Mouse (Mus musculus) midbrain, embryonic 16.5 days (tissue): ENCODE data around the gene 4930402H24Rik. TPM values are rescaled to one million over a fixed set of nuclear protein-coding genes. Genes with fewer than 3 reads are reported as not detected.

Experiments
- ATAC-seq: fragments of 200-750 bp; cut with Nextera tagmentation; 2 replicates; pipeline ENCODE4 v1.8.0; 2017; ENCODE audit warnings: moderate TSS enrichment
- H3K27ac ChIP-seq: fragments of 300-500 bp; sonication (generic); 2 replicates; pipeline ENCODE4 v1.5.1; 2014; ENCODE audit warnings: mild to moderate bottlenecking, low read length, mixed read lengths
- H3K27me3 ChIP-seq: fragments of 300-500 bp; sonication (generic); 2 replicates; pipeline ENCODE4 v1.6.1; 2014; ENCODE audit warnings: low read depth, low read length, mixed read lengths; ENCODE audit not compliant: control insufficient read depth, insufficient read depth
- H3K36me3 ChIP-seq: fragments of 300-500 bp; sonication (generic); 2 replicates; pipeline ENCODE4 v1.6.1; 2014; ENCODE audit warnings: mild to moderate bottlenecking, low read length, moderate library complexity, mixed read lengths; ENCODE audit not compliant: control insufficient read depth, insufficient read depth
- H3K4me1 ChIP-seq: fragments of 300-500 bp; sonication (generic); 2 replicates; pipeline ENCODE4 v1.6.1; 2014; ENCODE audit warnings: mild to moderate bottlenecking, low read length, mixed read lengths; ENCODE audit not compliant: control insufficient read depth, insufficient read depth
- H3K4me2 ChIP-seq: fragments of 300-500 bp; sonication (generic); 2 replicates; pipeline ENCODE4 v1.6.1; 2014; ENCODE audit warnings: mild to moderate bottlenecking, low read length, mixed read lengths
- H3K4me3 ChIP-seq: fragments of 300-500 bp; sonication (generic); 2 replicates; pipeline ENCODE4 v1.5.1; 2014; ENCODE audit warnings: low read depth, mild to moderate bottlenecking, low read length, moderate library complexity, mixed read lengths
- H3K9ac ChIP-seq: fragments of 300-500 bp; sonication (generic); 2 replicates; pipeline ENCODE4 v1.6.1; 2014; ENCODE audit warnings: low read depth, low read length, mixed read lengths
- H3K9me3 ChIP-seq: fragments of 300-500 bp; sonication (generic); replicated peaks from 2 replicates; pipeline ENCODE4 v1.6.1; 2014; ENCODE audit warnings: mild to moderate bottlenecking, low read length, mixed read lengths; ENCODE audit not compliant: control insufficient read depth, poor library complexity, severe bottlenecking
- WGBS: fragments of 180-500 bp; shearing (Covaris S2); extraction: QIAGEN DNeasy Blood & Tissue Kit; methylation state at CpG from one replicate; pipeline ENCODE4 v1.1.7; 2014; 5-methylcytosine and 5-hydroxymethylcytosine counted together
- polyA plus RNA-seq: library from polyadenylated mRNA; unstranded; fragments of >200 nt; fragmentation: Nextera tagmentation; extraction: Ambion mirVana; gene quantifications from 2 replicates; pipeline ENCODE4 v1.2.1, GENCODE M21; 2015

Gene 4930402H24Rik
- polyA plus RNA-seq, 1 experiment from 2014 or later = 98.1 TPM

DNA sequence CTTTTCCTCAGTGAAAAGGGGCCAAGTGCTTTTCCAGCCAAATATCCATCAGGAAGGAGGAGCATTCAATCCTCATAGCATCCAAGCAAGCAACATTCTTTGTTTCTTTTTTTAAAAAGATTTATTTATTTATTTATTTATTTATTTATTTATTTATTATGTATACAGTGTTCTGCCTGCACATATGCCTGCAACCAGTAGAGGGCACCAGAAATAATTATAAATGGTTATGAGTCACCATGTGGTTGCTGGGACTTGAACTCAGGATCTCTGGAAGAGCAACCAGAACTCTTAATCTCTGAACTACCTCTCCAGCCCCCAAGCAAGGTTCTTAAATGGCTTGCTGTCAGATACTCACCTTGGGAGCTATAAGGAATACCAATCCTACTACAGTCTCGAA lies 93.7 kb downstream of the 4930402H24Rik start:
- WGBS = 97% methylated on average over 1 of the region's 1 CpGs
- H3K27me3 ChIP-seq = no peaks in the 10 kb centered on the region

GRCm38 (mm10) chr2:130805146-130805545 lies 101.1 kb downstream of the 4930402H24Rik start:
- ATAC-seq = no peak
- Histone ChIP-seq H3K4me3 (no peak overlapping the region), H3K9ac (no peak overlapping the region), H3K27ac (no peak overlapping the region), H3K36me3 (peaks cover 44% of the 10 kb centered on the region), H3K27me3 (no peaks in the 10 kb centered on the region), H3K4me1 (no peaks in the 10 kb centered on the region), H3K9me3 (no peaks in the 10 kb centered on the region), H3K4me2 (no peak overlapping the region)
- 94% methylated on average over 3 of the region's 3 CpGs for WGBS

More for the DNA sequence above, 93.7 kb downstream of the 4930402H24Rik start:
- H3K27ac ChIP-seq = no peak overlapping the region
- no peaks in the 10 kb centered on the region for H3K9me3 ChIP-seq
- H3K36me3 ChIP-seq = peaks cover 42% of the 10 kb centered on the region
- H3K4me1 ChIP-seq = no peaks in the 10 kb centered on the region
- no peak overlapping the region for H3K4me2 ChIP-seq
- H3K9ac ChIP-seq = no peak overlapping the region
- H3K4me3 ChIP-seq = no peak overlapping the region
- no peak for ATAC-seq

- no peak overlapping the region for H3K4me2 ChIP-seq
- no peaks in the 10 kb centered on the region for H3K4me1 ChIP-seq
- 77% methylated on average over 25 of the region's 25 CpGs for WGBS
- peaks cover 34% of the 10 kb centered on the region for H3K36me3 ChIP-seq
- H3K27ac ChIP-seq = no peak overlapping the region
- H3K4me3 ChIP-seq = no peak overlapping the region
- H3K9me3 ChIP-seq = no peaks in the 10 kb centered on the region
- H3K9ac ChIP-seq = no peak overlapping the region
- no peaks in the 10 kb centered on the region for H3K27me3 ChIP-seq
- ATAC-seq = no peak
Observed at GRCm38 (mm10) chr2:130803706-130804105, 102.5 kb downstream of the 4930402H24Rik start.

DNA sequence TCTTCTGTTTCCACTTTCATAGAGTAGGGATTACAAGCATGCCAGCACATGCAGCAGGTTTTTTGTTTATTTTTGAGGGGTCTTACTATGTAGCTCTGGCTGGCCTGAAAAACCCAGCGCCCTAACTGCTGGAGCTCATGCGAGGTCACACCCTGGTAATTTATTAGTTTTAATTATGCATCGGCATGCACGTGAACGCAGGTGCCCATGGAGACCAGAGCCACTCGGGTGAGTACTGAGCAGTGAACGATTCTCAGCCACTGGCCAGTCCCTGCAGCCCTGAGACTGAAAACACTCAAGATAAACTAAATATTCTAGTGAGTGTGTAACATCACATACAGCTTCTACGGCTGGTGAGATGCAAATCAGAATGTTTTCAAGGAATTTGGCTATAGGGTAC lies 110.5 kb downstream of the 4930402H24Rik start:
- 88% methylated on average over 8 of the region's 8 CpGs for WGBS
- H3K4me3 ChIP-seq = no peak overlapping the region

DNA sequence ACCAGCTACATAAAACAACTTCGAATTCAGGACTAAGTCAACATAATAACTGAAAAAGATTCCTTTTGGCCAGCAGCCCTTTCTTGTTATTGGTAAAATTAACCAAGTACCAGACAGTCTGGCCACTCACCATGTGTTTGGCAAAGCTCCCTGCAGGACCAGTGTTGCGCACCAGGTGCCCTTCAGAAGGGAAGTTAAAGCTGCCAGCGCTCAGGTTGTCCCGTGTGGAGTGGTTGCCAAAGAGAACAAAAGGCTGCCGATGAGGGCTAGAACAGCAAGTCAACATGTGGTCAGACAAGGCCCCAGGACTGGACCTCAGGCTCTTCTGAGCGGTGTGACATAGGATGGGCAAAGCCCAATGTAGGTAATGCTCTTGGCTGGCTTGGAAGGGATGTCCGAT lies 114.5 kb downstream of the 4930402H24Rik start:
- Histone ChIP-seq H3K36me3 (peaks cover 28% of the 10 kb centered on the region), H3K27me3 (no peaks in the 10 kb centered on the region)
- 95% methylated on average over 7 of the region's 7 CpGs for WGBS

More for the DNA sequence above, 110.5 kb downstream of the 4930402H24Rik start:
- Histone ChIP-seq H3K9ac (no peak overlapping the region), H3K27ac (no peak overlapping the region), H3K9me3 (no peaks in the 10 kb centered on the region), H3K4me1 (no peaks in the 10 kb centered on the region), H3K4me2 (no peak overlapping the region), H3K36me3 (peaks cover 16% of the 10 kb centered on the region), H3K27me3 (no peaks in the 10 kb centered on the region)
- no peak for ATAC-seq

DNA sequence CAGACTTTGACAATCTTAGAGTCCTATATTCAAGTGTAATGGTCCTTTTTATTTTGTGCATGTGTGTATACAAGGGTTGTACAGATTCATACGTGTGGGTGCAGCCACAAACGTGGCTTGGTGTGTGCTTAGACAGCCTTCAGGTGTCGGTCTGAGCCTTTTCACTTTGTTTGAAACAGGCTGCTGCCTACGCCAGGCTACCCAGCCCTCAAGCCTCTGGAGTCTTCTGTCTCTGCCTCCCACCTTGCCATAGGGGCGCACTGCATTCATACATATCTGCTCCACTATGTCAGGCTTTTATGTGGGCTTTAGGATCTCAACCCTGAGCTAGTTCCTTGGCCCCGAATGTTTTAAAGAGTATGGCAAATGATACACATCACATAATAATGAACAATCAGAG lies 116.6 kb downstream of the 4930402H24Rik start:
- no peaks in the 10 kb centered on the region for H3K27me3 ChIP-seq
- H3K9me3 ChIP-seq = no peaks in the 10 kb centered on the region
- H3K4me2 ChIP-seq = no peak overlapping the region
- no peaks in the 10 kb centered on the region for H3K4me1 ChIP-seq
- no peak overlapping the region for H3K27ac ChIP-seq
- no peak for ATAC-seq
- peaks cover 36% of the 10 kb centered on the region for H3K36me3 ChIP-seq
- no peak overlapping the region for H3K4me3 ChIP-seq
- WGBS = 92% methylated on average over 6 of the region's 6 CpGs
- H3K9ac ChIP-seq = no peak overlapping the region

More for the DNA sequence above, 114.5 kb downstream of the 4930402H24Rik start:
- no peak overlapping the region for H3K4me2 ChIP-seq
- ATAC-seq = no peak
- H3K9ac ChIP-seq = no peak overlapping the region
- H3K27ac ChIP-seq = no peak overlapping the region
- no peaks in the 10 kb centered on the region for H3K4me1 ChIP-seq
- no peak overlapping the region for H3K4me3 ChIP-seq
- H3K9me3 ChIP-seq = no peaks in the 10 kb centered on the region

GRCm38 (mm10) chr2:130789039-130789438 lies 117.2 kb downstream of the 4930402H24Rik start:
- no peak overlapping the region for H3K27ac ChIP-seq
- H3K9ac ChIP-seq = no peak overlapping the region
- H3K36me3 ChIP-seq = peaks cover 39% of the 10 kb centered on the region
- no peak for ATAC-seq
- no peaks in the 10 kb centered on the region for H3K27me3 ChIP-seq
- H3K4me3 ChIP-seq = no peak overlapping the region
- H3K9me3 ChIP-seq = no peaks in the 10 kb centered on the region
- no peak overlapping the region for H3K4me2 ChIP-seq
- no peaks in the 10 kb centered on the region for H3K4me1 ChIP-seq
- 93% methylated on average over 8 of the region's 8 CpGs for WGBS

- no peaks in the 10 kb centered on the region for H3K27me3 ChIP-seq
- peaks cover 61% of the 10 kb centered on the region for H3K36me3 ChIP-seq
- WGBS = 91% methylated on average over 3 of the region's 3 CpGs
- H3K4me1 ChIP-seq = no peaks in the 10 kb centered on the region
- H3K9ac ChIP-seq = no peak overlapping the region
- H3K4me2 ChIP-seq = no peak overlapping the region
- H3K27ac ChIP-seq = no peak overlapping the region
- no peaks in the 10 kb centered on the region for H3K9me3 ChIP-seq
- ATAC-seq = no peak
- no peak overlapping the region for H3K4me3 ChIP-seq
Observed at GRCm38 (mm10) chr2:130784939-130785338, 121.3 kb downstream of the 4930402H24Rik start.

- H3K4me2 ChIP-seq = no peak overlapping the region
- no peak for ATAC-seq
- no peak overlapping the region for H3K4me3 ChIP-seq
- H3K27me3 ChIP-seq = no peaks in the 10 kb centered on the region
- peaks cover 62% of the 10 kb centered on the region for H3K36me3 ChIP-seq
- WGBS = 68% methylated on average over 2 of the region's 2 CpGs
- H3K9ac ChIP-seq = no peak overlapping the region
- H3K9me3 ChIP-seq = no peaks in the 10 kb centered on the region
- H3K4me1 ChIP-seq = no peaks in the 10 kb centered on the region
- no peak overlapping the region for H3K27ac ChIP-seq
Observed at GRCm38 (mm10) chr2:130780615-130781303, 125.4 kb downstream of the 4930402H24Rik start.
